In genomic region chr17:86663471-86663870, GRCm38 (mm10) we compare ENCODE assay signal across 23 mouse cellular contexts.
A peak's percentile ranks its signal among the peaks of the same experiment; 100 is the strongest.
DNase-seq lines count a peak whose midpoint lies in the region; ATAC-seq lines count a peak whose summit lies in the region.
"Had no signal": no experiment of that assay in that cellular context is flagged by ENCODE, and none has a peak within 500 bp of the region (broad histone marks: within the 10 kb centered on the region; RNA-seq: fewer than 3 reads in every experiment).

No protein-coding gene starts in this region.

- no peak for ATAC-seq in heart, embryonic 16.5 days (replicated peaks; ENCODE audit: extremely low read depth, insufficient read depth, low FRiP score)
- ATAC-seq in liver, embryonic 15.5 days (ENCODE audit: insufficient read depth) = no peak
- no peak for ATAC-seq in liver, embryonic 11.5 days (replicated peaks; ENCODE audit: low FRiP score)
- ATAC-seq in monocyte, adult 5-6 weeks (replicated peaks; ENCODE audit: insufficient number of reproducible peaks, low FRiP score, low TSS enrichment, poor library complexity, severe bottlenecking) = peak; percentile 63; the same call in 1 of the 2 replicates
- no peak for ATAC-seq in forebrain, embryonic 16.5 days
- ATAC-seq: activated CD4-positive, CD25-positive, alpha-beta regulatory T cell, adult 4 months; intestine, embryonic 15.5 days; Patski had no signal

- H3K4me2 ChIP-seq in heart, embryonic 16.5 days (ENCODE audit: low read depth, low read length) = no peak overlapping the region
- H3K4me2 ChIP-seq in liver, embryonic 15.5 days = no peak overlapping the region
- no peak overlapping the region for H3K4me2 ChIP-seq in liver, embryonic 11.5 days
- no peak overlapping the region for H3K4me2 ChIP-seq in forebrain, embryonic 16.5 days (ENCODE audit: low read length)
- H3K4me2 ChIP-seq: embryonic facial prominence, embryonic 15.5 days; heart, embryonic 13.5 days; hindbrain, embryonic 13.5 days; intestine, embryonic 15.5 days had no signal

- no peaks in the 10 kb centered on the region for H3K27me3 ChIP-seq in heart, embryonic 16.5 days (ENCODE audit: control insufficient read depth, insufficient read depth, low read length)
- H3K27me3 ChIP-seq in liver, embryonic 15.5 days = no peaks in the 10 kb centered on the region
- peaks cover 4% of the 10 kb centered on the region; the same call in 1 of the 2 replicates for H3K27me3 ChIP-seq in liver, embryonic 11.5 days (replicated peaks; ENCODE audit: control insufficient read depth, insufficient read depth, low read length)
- no peaks in the 10 kb centered on the region for H3K27me3 ChIP-seq in forebrain, embryonic 16.5 days (replicated peaks; ENCODE audit: control insufficient read depth, insufficient read depth, low read length)
- H3K27me3 ChIP-seq: embryonic facial prominence, embryonic 15.5 days; heart, embryonic 13.5 days; hindbrain, embryonic 13.5 days; intestine, embryonic 15.5 days had no signal

- 69% methylated on average over 4 of the region's 4 CpGs for WGBS in heart, embryonic 16.5 days
- 40% methylated on average over 4 of the region's 4 CpGs for whole genome bisulfite sequencing in liver, embryonic 15.5 days (ENCODE audit: insufficient replicate concordance)
- 66% methylated on average over 4 of the region's 4 CpGs for WGBS in liver, embryonic 11.5 days
- 86% methylated on average over 4 of the region's 4 CpGs for WGBS in forebrain, embryonic 16.5 days

- H3K27ac ChIP-seq in heart, embryonic 16.5 days (ENCODE audit: low read length) = peak overlapping the region; percentile 64
- H3K27ac ChIP-seq in liver, embryonic 15.5 days (replicated peaks) = 0 out of 2 replicates have a peak overlapping the region, but pooled peaks have one; percentile 9
- H3K27ac ChIP-seq in liver, embryonic 11.5 days (ENCODE audit: low read depth, low read length) = no peak overlapping the region
- H3K27ac ChIP-seq in brown adipose tissue, adult 24 weeks (replicated peaks; ENCODE audit: low read depth, low read length) = peak overlapping the region; percentile 90
- H3K27ac ChIP-seq in forebrain, embryonic 16.5 days (ENCODE audit: low read length) = no peak overlapping the region
- H3K27ac ChIP-seq: embryonic facial prominence, embryonic 15.5 days; forebrain, embryonic 10.5 days; heart, embryonic 13.5 days; hindbrain, embryonic 13.5 days; intestine, embryonic 15.5 days; limb, embryonic 10.5 days had no signal

- no peaks in the 10 kb centered on the region for H3K36me3 ChIP-seq in heart, embryonic 16.5 days (ENCODE audit: control insufficient read depth, insufficient read depth)
- H3K36me3 ChIP-seq in liver, embryonic 15.5 days (replicated peaks) = no peaks in the 10 kb centered on the region
- H3K36me3 ChIP-seq in liver, embryonic 11.5 days (ENCODE audit: control insufficient read depth, insufficient read depth, low read length) = no peaks in the 10 kb centered on the region
- H3K36me3 ChIP-seq in forebrain, embryonic 16.5 days (ENCODE audit: control insufficient read depth, insufficient read depth) = no peaks in the 10 kb centered on the region
- H3K36me3 ChIP-seq: embryonic facial prominence, embryonic 15.5 days; forebrain, embryonic 10.5 days; heart, embryonic 13.5 days; hindbrain, embryonic 13.5 days; intestine, embryonic 15.5 days; limb, embryonic 10.5 days had no signal

- no peak overlapping the region for H3K9ac ChIP-seq in heart, embryonic 16.5 days (ENCODE audit: low read length)
- H3K9ac ChIP-seq in liver, embryonic 15.5 days = no peak overlapping the region
- no peak overlapping the region for H3K9ac ChIP-seq in liver, embryonic 11.5 days (ENCODE audit: low read depth, low read length)
- H3K9ac ChIP-seq in forebrain, embryonic 16.5 days (replicated peaks; ENCODE audit: low read depth, low read length) = no peak overlapping the region
- H3K9ac ChIP-seq: embryonic facial prominence, embryonic 15.5 days; heart, embryonic 13.5 days; hindbrain, embryonic 13.5 days; intestine, embryonic 15.5 days had no signal

- no peak for DNase-seq in heart, adult 9 months (ENCODE audit: low spot score in 2 of 2)
- no peak for DNase-seq in liver, embryonic 11.5 days (ENCODE audit: low spot score)
- DNase-seq: cerebellum, adult 9-11 months; embryo, embryonic 11 days; gastrocnemius, postnatal 25 days; layer of hippocampus, postnatal 36 days; midbrain, embryonic 14.5 days; retina, postnatal 1 day; right cerebral cortex, postnatal 4 days; thymus, adult 18-20 months had no signal

- H3K4me1 ChIP-seq in heart, embryonic 16.5 days (ENCODE audit: control insufficient read depth, insufficient read depth, low read length) = no peaks in the 10 kb centered on the region
- no peaks in the 10 kb centered on the region for H3K4me1 ChIP-seq in liver, embryonic 15.5 days (replicated peaks)
- no peaks in the 10 kb centered on the region for H3K4me1 ChIP-seq in liver, embryonic 11.5 days (replicated peaks; ENCODE audit: control insufficient read depth, insufficient read depth, low read length)
- peaks cover 13% of the 10 kb centered on the region for H3K4me1 ChIP-seq in brown adipose tissue, adult 24 weeks (ENCODE audit: control insufficient read depth, insufficient read depth, insufficient read length, low read length)
- no peaks in the 10 kb centered on the region for H3K4me1 ChIP-seq in forebrain, embryonic 16.5 days (replicated peaks; ENCODE audit: control insufficient read depth, insufficient read depth, low read length)
- H3K4me1 ChIP-seq: embryonic facial prominence, embryonic 15.5 days; heart, embryonic 13.5 days; hindbrain, embryonic 13.5 days; intestine, embryonic 15.5 days; limb, embryonic 10.5 days had no signal

- no peaks in the 10 kb centered on the region for H3K9me3 ChIP-seq in heart, embryonic 16.5 days (replicated peaks; ENCODE audit: control insufficient read depth, low read length)
- no peaks in the 10 kb centered on the region for H3K9me3 ChIP-seq in liver, embryonic 15.5 days (replicated peaks)
- H3K9me3 ChIP-seq in liver, embryonic 11.5 days (ENCODE audit: control insufficient read depth, low read length) = no peaks in the 10 kb centered on the region
- no peaks in the 10 kb centered on the region for H3K9me3 ChIP-seq in forebrain, embryonic 16.5 days (ENCODE audit: control insufficient read depth, low read length)
- H3K9me3 ChIP-seq: embryonic facial prominence, embryonic 15.5 days; forebrain, embryonic 10.5 days; heart, embryonic 13.5 days; hindbrain, embryonic 13.5 days; intestine, embryonic 15.5 days; limb, embryonic 10.5 days had no signal

- no peak overlapping the region for H3K4me3 ChIP-seq in heart, embryonic 16.5 days (ENCODE audit: low read length)
- no peak overlapping the region for H3K4me3 ChIP-seq in liver, embryonic 15.5 days (replicated peaks)
- no peak overlapping the region for H3K4me3 ChIP-seq in liver, embryonic 11.5 days (ENCODE audit: low read depth, low read length)
- no peak overlapping the region for H3K4me3 ChIP-seq in brown adipose tissue, adult 24 weeks (ENCODE audit: insufficient read depth, low read depth, low read length)
- H3K4me3 ChIP-seq in forebrain, embryonic 16.5 days (replicated peaks; ENCODE audit: low read length) = no peak overlapping the region
- H3K4me3 ChIP-seq: embryonic facial prominence, embryonic 15.5 days; forebrain, embryonic 10.5 days; heart, embryonic 13.5 days; hindbrain, embryonic 13.5 days; intestine, embryonic 15.5 days; limb, embryonic 10.5 days had no signal

Comparison
In these comparisons a context has a peak if more than half of its experiments do, and no peak if none do; other contexts are left out.
1. H3K27ac ChIP-seq: peak in heart, embryonic 16.5 days (single experiment), liver, embryonic 15.5 days (single experiment) and brown adipose tissue, adult 24 weeks (single experiment); none in liver, embryonic 11.5 days (single experiment) and forebrain, embryonic 16.5 days (single experiment).